Mouse (Mus musculus): ENCODE results near the gene Prkce. TPM values are rescaled to one million over a fixed set of nuclear protein-coding genes. Genes with fewer than 3 reads are reported as not detected.

Prkce gene
- total RNA-seq, 2 experiments from 2014 or later = 8.7 TPM

GRCm38 (mm10) chr17:86248832-86249231 is 81.2 kb downstream of the Prkce start:
- intact Hi-C loops (cut with DNase I; ENCODE audit: low total_unique reads) = no loop called here
- DNase-seq = no peak

- DNase-seq = no peak
- intact Hi-C loops (cut with DNase I; ENCODE audit: low total_unique reads) = no loop called here
Observed at GRCm38 (mm10) chr17:86249499-86250405, 82.2 kb downstream of the Prkce start.

- intact Hi-C loops (cut with DNase I; ENCODE audit: low total_unique reads) = no loop called here
- no peak for DNase-seq
Observed at GRCm38 (mm10) chr17:86250406-86250905, 82.9 kb downstream of the Prkce start.

GRCm38 (mm10) chr17:86253884-86254283 is 86.3 kb downstream of the Prkce start:
- no peak for DNase-seq
- intact Hi-C loops (cut with DNase I; ENCODE audit: low total_unique reads) = no loop called here

- intact Hi-C loops (cut with DNase I; ENCODE audit: low total_unique reads) = no loop called here
- DNase-seq = peak; percentile 89
Observed at GRCm38 (mm10) chr17:86254285-86254684, 86.7 kb downstream of the Prkce start.

- intact Hi-C loops (cut with DNase I; ENCODE audit: low total_unique reads) = no loop called here
- DNase-seq = no peak
Observed at GRCm38 (mm10) chr17:86254978-86255377, 87.4 kb downstream of the Prkce start.

GRCm38 (mm10) chr17:86256730-86257131 is 89.1 kb downstream of the Prkce start:
- no peak for DNase-seq
- intact Hi-C loops (cut with DNase I; ENCODE audit: low total_unique reads) = no loop called here

GRCm38 (mm10) chr17:86261067-86261466 is 93.5 kb downstream of the Prkce start:
- intact Hi-C loops (cut with DNase I; ENCODE audit: low total_unique reads) = no loop called here
- no peak for DNase-seq

GRCm38 (mm10) chr17:86263985-86264649 is 96.5 kb downstream of the Prkce start:
- no peak for DNase-seq
- intact Hi-C loops (cut with DNase I; ENCODE audit: low total_unique reads) = no loop called here

GRCm38 (mm10) chr17:86266051-86266450 is 98.5 kb downstream of the Prkce start:
- no peak for DNase-seq
- intact Hi-C loops (cut with DNase I; ENCODE audit: low total_unique reads) = no loop called here

GRCm38 (mm10) chr17:86267126-86267760 is 99.7 kb downstream of the Prkce start:
- DNase-seq = no peak
- intact Hi-C loops (cut with DNase I; ENCODE audit: low total_unique reads) = no loop called here

- intact Hi-C loops (cut with DNase I; ENCODE audit: low total_unique reads) = no loop called here
- DNase-seq = no peak
Observed at GRCm38 (mm10) chr17:86269639-86270038, 102.1 kb downstream of the Prkce start.

GRCm38 (mm10) chr17:86270523-86270922 is 102.9 kb downstream of the Prkce start:
- DNase-seq = no peak
- intact Hi-C loops (cut with DNase I; ENCODE audit: low total_unique reads) = no loop called here

- no peak for DNase-seq
- intact Hi-C loops (cut with DNase I; ENCODE audit: low total_unique reads) = no loop called here
Observed at GRCm38 (mm10) chr17:86271277-86271676, 103.7 kb downstream of the Prkce start.

- intact Hi-C loops (cut with DNase I; ENCODE audit: low total_unique reads) = no loop called here
- DNase-seq = no peak
Observed at GRCm38 (mm10) chr17:86272961-86273360, 105.4 kb downstream of the Prkce start.

- DNase-seq = no peak
- intact Hi-C loops (cut with DNase I; ENCODE audit: low total_unique reads) = no loop called here
Observed at GRCm38 (mm10) chr17:86273566-86274349, 106.2 kb downstream of the Prkce start.

GRCm38 (mm10) chr17:86274350-86274744 is 106.8 kb downstream of the Prkce start:
- intact Hi-C loops (cut with DNase I; ENCODE audit: low total_unique reads) = no loop called here
- no peak for DNase-seq

GRCm38 (mm10) chr17:86276381-86276780 is 108.8 kb downstream of the Prkce start:
- intact Hi-C loops (cut with DNase I; ENCODE audit: low total_unique reads) = no loop called here
- no peak for DNase-seq

- intact Hi-C loops (cut with DNase I; ENCODE audit: low total_unique reads) = no loop called here
- DNase-seq = no peak
Observed at GRCm38 (mm10) chr17:86277032-86277798, 109.6 kb downstream of the Prkce start.
